Mouse (Mus musculus): ENCODE measurements around the gene Ppp4c.

DNA sequence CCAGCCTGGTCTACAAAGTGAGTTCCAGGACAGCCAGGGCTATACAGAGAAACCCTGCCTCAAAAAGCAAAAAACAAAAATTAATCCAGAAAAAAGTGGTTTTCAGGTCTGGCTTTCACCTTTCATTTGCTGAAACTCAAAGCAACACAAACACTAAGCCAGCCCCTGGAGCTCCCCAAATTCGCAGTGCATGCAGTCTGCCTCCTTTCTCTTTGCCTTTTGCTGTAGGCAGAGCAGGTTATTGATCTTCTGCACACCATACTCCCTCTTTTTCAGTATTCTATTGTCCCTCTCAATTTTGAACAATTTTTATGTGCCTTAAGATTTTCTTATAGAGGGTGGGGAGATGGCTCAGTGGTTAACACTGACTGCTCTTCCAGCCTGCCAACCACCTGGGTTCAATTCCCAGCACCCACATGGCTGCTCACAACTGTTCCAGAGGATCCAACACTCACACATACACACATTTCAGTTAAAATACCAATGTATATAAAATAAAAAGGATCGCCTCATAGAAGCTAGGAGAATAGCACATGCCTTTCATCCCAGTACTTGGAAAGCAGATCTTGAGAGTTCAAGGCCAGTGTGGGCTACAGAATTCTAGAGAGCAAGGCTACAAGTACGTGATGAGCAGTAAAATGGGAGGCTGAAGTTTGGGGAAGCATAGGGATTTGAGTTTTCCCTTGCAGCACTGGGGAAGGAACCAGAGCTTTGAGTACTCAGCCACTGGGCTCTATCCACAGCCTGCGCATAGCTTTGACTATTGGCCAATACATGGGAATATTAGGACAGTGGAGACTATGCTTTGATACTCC, 1.4 kb upstream of the Ppp4c start:
- no peak for TF ChIP-seq CTCF (IDR thresholded peaks at IDR 0.05; ENCODE audit: low read depth, low read length)
- no peak for TF ChIP-seq POLR2A (IDR thresholded peaks at IDR 0.05; ENCODE audit: borderline replicate concordance, low read depth, low read length)
